Mouse (Mus musculus): ENCODE measurements around the gene Hoxb4. TPM values are rescaled to one million over a fixed set of nuclear protein-coding genes. Genes with fewer than 3 reads are reported as not detected.

The Hoxb4 gene
- total RNA-seq, 2 experiments from 2014 or later = 2.3 to 2.6 TPM

GRCm38 (mm10) chr11:96297968-96298635, 20.0 kb upstream of the Hoxb4 start:
- no peak for ATAC-seq (replicated peaks; ENCODE audit: poor library complexity, severe bottlenecking)

- ATAC-seq (replicated peaks; ENCODE audit: poor library complexity, severe bottlenecking) = peak; percentile 9; the same call in 1 of the 2 replicates
These were observed 19.0 kb upstream of the Hoxb4 start for GRCm38 (mm10) chr11:96298895-96299667.

DNA sequence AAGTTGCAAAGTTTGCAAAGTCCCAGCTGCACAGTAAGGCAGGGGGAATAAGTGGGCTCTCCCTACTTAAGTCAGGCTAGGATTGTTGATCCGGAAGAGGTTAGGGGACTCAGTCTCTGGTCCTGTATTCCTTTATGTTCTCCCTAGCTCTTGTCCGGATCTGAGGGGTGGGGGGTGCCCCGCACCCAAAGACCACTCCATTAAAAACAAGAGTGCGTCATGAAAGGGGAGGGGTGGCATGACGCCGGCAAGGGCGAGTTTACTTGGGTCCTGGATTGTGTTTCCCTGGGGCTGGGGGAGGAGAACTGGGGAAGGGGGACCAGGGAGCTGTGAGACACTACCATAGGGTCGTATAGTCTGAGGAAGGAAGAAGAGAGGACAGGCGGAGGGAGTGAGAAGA, 18.3 kb upstream of the Hoxb4 start:
- no peak for ATAC-seq (replicated peaks; ENCODE audit: poor library complexity, severe bottlenecking)

DNA sequence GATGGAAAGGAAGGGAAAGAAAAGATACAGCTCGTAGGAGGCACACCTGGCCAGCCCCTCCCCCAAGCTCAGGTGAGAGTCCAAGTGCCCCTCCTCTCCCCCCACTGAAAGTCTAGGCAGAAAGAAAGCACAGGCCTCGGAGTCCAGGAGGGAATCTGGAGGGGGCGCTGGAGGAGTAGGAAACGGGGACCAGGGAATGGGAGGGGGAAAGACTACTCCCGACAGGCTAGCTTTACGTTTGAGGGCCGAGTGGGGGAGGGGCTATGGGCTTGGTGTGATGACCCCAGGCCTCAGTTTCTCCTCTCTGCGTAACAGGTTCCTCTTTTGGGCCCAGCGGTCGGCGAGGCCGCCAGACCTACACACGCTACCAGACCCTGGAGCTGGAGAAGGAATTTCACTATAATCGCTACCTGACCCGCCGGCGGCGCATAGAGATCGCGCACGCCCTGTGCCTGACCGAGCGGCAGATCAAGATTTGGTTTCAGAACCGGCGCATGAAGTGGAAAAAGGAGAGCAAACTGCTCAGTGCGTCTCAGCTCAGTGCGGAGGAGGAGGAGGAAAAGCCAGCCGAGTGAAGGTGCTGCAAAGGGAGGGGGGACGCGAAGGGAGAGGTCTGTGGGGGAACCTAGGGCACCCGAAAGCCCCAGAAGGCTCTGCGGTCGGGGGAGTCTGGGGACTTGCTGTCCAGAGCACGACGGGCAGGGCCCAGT, 17.6 kb upstream of the Hoxb4 start:
- ATAC-seq (replicated peaks; ENCODE audit: poor library complexity, severe bottlenecking) = no peak

- no peak for ATAC-seq (replicated peaks; ENCODE audit: poor library complexity, severe bottlenecking)
These were observed 17.0 kb upstream of the Hoxb4 start for GRCm38 (mm10) chr11:96301064-96301431.

GRCm38 (mm10) chr11:96301837-96302236, 16.2 kb upstream of the Hoxb4 start:
- no peak for ATAC-seq (replicated peaks; ENCODE audit: poor library complexity, severe bottlenecking)

GRCm38 (mm10) chr11:96302381-96303150, 15.5 kb upstream of the Hoxb4 start:
- ATAC-seq (replicated peaks; ENCODE audit: poor library complexity, severe bottlenecking) = no peak

GRCm38 (mm10) chr11:96303151-96304099, 14.6 kb upstream of the Hoxb4 start, which contains the start of gene Hoxb5:
Gene Hoxb5 (plus strand): TSS chr11:96303336.
- peak; percentile 77 for ATAC-seq (replicated peaks; ENCODE audit: poor library complexity, severe bottlenecking)

DNA sequence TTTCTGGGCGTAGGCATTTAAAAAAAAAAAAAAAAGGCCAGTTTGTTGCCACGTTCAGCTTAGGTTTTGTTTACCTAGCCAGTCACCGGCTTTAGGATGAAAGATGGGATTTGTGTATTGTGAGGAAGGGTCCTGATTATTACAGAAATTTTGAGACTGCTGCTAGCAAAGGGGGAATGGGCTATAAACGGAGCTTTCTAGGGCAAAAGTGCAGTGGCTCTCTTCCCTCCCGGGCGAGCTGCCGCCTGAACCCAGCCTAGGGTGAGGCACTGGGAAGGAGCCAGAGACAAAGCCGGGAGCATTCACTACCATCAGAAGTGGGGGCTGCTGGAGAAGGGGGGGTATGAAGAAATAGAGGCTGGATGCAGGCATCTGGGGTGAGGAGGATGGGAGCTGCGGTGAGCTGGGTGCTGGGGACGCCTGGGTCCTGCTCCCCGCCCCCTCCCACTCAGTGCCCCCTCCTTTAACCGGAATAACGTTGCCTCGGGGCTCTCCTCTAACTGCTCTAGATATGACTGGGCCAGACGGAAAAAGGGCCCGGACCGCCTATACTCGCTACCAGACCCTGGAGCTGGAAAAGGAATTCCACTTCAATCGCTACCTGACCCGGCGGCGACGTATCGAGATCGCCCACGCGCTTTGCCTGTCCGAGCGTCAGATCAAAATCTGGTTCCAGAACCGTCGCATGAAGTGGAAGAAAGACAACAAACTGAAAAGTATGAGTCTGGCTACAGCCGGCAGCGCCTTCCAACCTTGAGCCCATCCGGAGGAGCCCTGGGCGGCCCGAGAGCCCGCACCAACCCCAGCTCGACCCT, 13.5 kb upstream of the Hoxb4 start:
- no peak for ATAC-seq (replicated peaks; ENCODE audit: poor library complexity, severe bottlenecking)

DNA sequence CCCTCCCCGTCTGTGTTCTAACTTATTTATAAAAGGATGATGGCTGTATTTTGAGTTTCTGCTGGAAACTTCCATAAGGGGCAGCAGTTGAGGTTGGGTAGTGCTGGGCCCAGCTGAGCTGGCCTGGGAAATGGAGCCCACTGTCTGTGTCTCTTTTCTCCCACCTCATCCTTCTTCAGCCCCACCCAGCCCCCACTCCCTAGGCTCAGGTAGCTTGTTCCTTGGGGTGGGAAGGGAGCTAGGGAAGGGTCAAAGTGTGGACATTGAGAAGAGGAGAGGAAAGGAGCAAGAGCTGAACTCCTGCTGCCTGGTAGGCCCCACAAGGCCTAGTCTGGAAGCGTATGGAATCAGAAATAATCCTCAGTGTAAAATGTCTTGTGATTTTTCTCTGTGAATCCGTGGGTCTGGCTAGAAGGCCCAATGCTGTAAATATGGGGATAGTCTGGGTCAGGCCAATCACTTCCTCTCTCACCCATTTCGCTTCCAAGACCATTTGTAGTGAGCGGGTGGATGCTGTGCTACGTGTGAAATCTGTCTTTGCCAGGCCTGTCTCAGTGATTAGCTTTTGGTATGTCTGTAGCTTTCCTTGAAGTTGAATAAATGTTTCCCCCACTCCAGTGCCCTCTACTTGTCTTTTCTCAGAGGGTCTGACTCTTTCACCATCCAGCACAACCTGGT, 12.4 kb upstream of the Hoxb4 start:
- no peak for ATAC-seq (replicated peaks; ENCODE audit: poor library complexity, severe bottlenecking)

DNA sequence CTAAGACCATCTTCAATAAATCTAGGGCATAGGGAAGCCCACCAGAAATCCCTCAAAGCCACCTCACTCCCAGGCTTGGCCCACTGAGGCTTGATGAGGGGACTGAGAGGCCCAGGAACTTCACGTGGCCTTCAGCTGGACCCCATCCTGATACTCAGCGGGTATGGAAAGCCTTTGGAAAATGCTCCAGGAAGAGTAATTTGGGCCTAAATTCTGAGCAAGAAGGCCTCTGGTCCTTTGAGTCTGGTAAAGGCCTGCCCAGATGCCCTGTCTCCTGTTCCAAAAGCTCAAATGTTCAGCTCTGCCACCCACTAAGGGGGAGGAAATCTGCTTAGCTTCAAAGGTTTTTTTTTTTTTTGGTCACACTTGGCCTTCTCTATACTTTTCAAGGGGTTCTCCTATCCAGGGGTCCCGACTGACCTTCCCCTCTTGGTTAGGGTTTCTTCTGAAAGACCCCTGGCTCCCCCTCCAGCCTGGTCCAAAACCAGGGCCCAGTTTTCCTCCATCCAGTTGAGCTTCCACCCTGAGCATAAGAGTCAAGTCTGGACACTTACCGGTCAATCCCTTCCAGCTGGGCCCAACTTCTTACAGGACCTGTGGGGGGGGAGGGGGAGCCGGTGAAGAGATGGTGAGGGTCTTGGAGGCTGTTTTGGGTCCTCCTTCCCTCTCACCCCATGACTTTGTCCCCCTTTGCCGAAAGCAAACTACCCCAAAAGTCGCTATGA, 11.7 kb upstream of the Hoxb4 start:
- no peak for ATAC-seq (replicated peaks; ENCODE audit: poor library complexity, severe bottlenecking)

DNA sequence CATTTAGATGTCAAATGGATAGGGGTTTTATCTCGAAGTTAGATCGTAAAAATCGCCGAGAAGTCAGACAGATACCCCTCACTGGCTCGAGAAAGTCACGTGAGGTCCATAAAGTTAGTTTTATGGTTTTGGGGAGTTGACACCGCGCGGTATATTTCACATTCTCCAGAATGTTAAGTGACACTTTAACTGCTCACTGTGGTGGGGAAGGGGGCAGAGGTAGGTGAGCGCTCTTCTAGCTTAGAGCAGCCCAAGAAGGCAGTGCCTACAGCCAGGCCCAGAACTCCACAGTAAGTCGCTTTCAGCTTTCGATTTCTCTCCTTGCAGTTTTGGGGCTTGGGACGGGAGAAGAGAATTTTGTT, 11.2 kb upstream of the Hoxb4 start:
- no peak for ATAC-seq (replicated peaks; ENCODE audit: poor library complexity, severe bottlenecking)

DNA sequence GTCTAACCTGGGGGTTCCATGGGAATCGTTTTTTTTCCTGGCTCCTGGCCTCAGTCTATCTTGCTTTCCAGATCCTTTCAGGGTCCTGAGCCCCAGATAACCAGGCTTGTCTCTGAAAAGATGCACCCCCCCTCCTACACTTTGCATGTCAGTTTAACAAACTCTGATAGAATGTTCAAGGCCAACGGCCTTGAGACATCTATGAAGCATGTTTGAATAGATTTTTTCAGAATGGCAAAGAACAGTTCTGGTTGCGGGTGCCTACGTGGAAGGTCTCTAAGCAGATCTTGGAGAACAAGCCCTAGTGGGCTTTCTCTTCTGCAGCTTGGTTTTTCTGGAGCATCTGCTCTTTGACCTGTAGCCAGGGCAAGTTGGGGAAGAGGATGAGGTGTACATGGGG, 9.3 kb upstream of the Hoxb4 start:
- no peak for ATAC-seq (replicated peaks; ENCODE audit: poor library complexity, severe bottlenecking)

DNA sequence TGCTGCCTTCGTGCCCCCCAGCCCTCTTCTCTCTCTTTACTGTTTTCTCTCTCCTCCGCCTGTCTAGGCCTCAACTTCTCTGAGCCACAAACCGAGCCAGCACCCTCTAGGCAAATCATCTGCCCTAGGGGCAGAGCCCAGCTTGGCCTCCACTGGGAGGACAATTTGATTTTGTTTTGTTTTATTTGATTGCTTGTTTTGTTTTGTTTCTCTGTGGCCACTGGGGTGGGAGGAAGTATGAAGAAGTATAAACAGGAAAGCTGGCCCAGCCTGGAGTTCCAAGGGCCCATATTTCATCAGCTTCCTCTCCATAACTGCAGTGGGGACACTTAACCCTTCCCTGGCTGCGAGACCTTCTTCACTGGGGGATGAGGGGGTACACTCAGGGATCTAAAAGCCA, 8.8 kb upstream of the Hoxb4 start:
- ATAC-seq (replicated peaks; ENCODE audit: poor library complexity, severe bottlenecking) = no peak

DNA sequence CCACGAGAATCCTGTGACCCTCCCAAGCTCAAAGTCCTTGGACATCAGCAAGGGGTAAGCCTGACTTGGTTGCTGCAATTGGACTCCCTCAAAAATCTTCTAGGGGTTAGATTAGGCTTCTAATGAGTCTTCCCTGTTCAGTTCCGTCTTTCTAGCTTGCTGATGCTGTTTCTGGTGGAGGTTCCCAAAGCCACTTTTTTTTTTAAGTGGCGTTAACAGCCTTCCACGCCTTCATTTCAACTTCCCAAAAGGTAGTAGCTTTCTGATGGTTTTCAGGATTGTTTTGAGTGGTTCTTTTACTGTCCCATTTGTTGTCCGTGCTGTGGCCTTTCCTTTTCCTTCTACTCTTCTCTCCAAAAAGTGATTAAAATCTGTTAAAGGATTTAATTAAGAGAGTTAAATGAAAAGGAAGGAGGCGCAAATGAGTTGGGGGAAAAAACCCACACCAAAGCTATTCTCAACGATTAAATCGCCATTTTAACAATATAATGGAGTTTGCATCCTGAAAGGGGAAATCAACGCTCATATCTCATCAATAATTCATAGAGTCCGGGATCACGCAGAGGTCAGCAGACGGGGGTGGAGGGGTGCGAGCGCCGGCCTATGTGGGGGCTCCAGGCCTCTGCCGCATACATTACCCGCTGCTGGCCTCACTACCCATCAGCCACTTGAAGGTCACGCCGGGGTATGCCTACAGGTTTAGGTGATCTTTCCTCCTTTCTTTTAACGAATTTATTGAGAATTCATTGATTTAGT, 7.7 kb upstream of the Hoxb4 start:
- no peak for ATAC-seq (replicated peaks; ENCODE audit: poor library complexity, severe bottlenecking)

GRCm38 (mm10) chr11:96311097-96311496, 7.0 kb upstream of the Hoxb4 start:
- peak; percentile 5; the same call in 1 of the 2 replicates for ATAC-seq (replicated peaks; ENCODE audit: poor library complexity, severe bottlenecking)
